Mouse (Mus musculus) embryonic facial prominence, embryonic 12.5 days (tissue): ENCODE measurements at regions not wholly inside any gene's neighbourhood (a gene's known extent, or its start where the extent isn't known, plus 50 kb on each side); places are given as distances from the start of the nearest gene placed in this dataset.

Experiments
- ATAC-seq: fragments of 200-750 bp; cut with Nextera tagmentation; 2 replicates; pipeline ENCODE4 v1.8.0; 2017; ENCODE audit not compliant: insufficient number of reproducible peaks, insufficient read depth, low FRiP score, low TSS enrichment
- H3K27ac ChIP-seq: fragments of 300-500 bp; sonication (generic); 2 replicates; pipeline ENCODE4 v1.5.1; 2016; ENCODE audit warnings: mild to moderate bottlenecking
- H3K27me3 ChIP-seq: fragments of 300-500 bp; sonication (generic); 2 replicates; pipeline ENCODE4 v1.6.1; 2016; ENCODE audit warnings: mild to moderate bottlenecking, moderate library complexity
- H3K36me3 ChIP-seq: fragments of 300-500 bp; sonication (generic); 2 replicates; pipeline ENCODE4 v1.6.1; 2016; ENCODE audit warnings: mild to moderate bottlenecking
- H3K4me1 ChIP-seq: fragments of 300-500 bp; sonication (generic); 2 replicates; pipeline ENCODE4 v1.6.1; 2016
- H3K4me2 ChIP-seq: fragments of 300-500 bp; sonication (generic); replicated peaks from 2 replicates; pipeline ENCODE4 v1.6.1; 2016; ENCODE audit warnings: mild to moderate bottlenecking, moderate library complexity
- H3K4me3 ChIP-seq: fragments of 300-500 bp; sonication (generic); 2 replicates; pipeline ENCODE4 v1.5.1; 2016; ENCODE audit warnings: mild to moderate bottlenecking
- H3K9ac ChIP-seq: fragments of 300-500 bp; sonication (generic); 2 replicates; pipeline ENCODE4 v1.6.1; 2016; ENCODE audit warnings: mild to moderate bottlenecking, moderate library complexity
- H3K9me3 ChIP-seq: fragments of 300-500 bp; sonication (generic); 2 replicates; pipeline ENCODE4 v1.6.1; 2016; ENCODE audit warnings: mild to moderate bottlenecking, moderate library complexity
- WGBS: fragments of 180-500 bp; shearing (Covaris S2); methylation state at CpG from one replicate; pipeline ENCODE4 v1.1.7; 2016; 5-methylcytosine and 5-hydroxymethylcytosine counted together

- H3K4me2 ChIP-seq: no peak overlapping the region
- no peaks in the 10 kb centered on the region for H3K27me3 ChIP-seq
- H3K36me3 ChIP-seq: no peaks in the 10 kb centered on the region
- no peak overlapping the region for H3K4me3 ChIP-seq
- no peak overlapping the region for H3K27ac ChIP-seq
- H3K9me3 ChIP-seq: peaks cover 4% of the 10 kb centered on the region; the same call in 1 of the 2 replicates
- peaks cover 6% of the 10 kb centered on the region; the same call in 1 of the 2 replicates for H3K4me1 ChIP-seq
- no peak overlapping the region for H3K9ac ChIP-seq
- no peak for ATAC-seq
- WGBS: 89% methylated on average over 11 of the region's 11 CpGs
Measured at GRCm38 (mm10) chr14:76359837-76360410, 54.8 kb upstream of the Tsc22d1 start.

- Histone ChIP-seq H3K27ac (no peak overlapping the region), H3K4me1 (peaks cover 6% of the 10 kb centered on the region; the same call in 1 of the 2 replicates), H3K36me3 (no peaks in the 10 kb centered on the region), H3K9ac (no peak overlapping the region), H3K4me2 (no peak overlapping the region), H3K4me3 (no peak overlapping the region), H3K9me3 (peaks cover 3% of the 10 kb centered on the region; the same call in 1 of the 2 replicates), H3K27me3 (no peaks in the 10 kb centered on the region)
- no peak for ATAC-seq
- WGBS: 51% methylated on average over 4 of the region's 4 CpGs
Measured at GRCm38 (mm10) chr14:76364034-76364433, 50.7 kb upstream of the Tsc22d1 start.
